Mouse (Mus musculus): ENCODE data around the gene Nipal1. TPM values are rescaled to one million over a fixed set of nuclear protein-coding genes. Genes with fewer than 3 reads are reported as not detected.

Nipal1 gene
- polyA plus RNA-seq, 1 experiment from 2014 or later, result 0.48 TPM

DNA sequence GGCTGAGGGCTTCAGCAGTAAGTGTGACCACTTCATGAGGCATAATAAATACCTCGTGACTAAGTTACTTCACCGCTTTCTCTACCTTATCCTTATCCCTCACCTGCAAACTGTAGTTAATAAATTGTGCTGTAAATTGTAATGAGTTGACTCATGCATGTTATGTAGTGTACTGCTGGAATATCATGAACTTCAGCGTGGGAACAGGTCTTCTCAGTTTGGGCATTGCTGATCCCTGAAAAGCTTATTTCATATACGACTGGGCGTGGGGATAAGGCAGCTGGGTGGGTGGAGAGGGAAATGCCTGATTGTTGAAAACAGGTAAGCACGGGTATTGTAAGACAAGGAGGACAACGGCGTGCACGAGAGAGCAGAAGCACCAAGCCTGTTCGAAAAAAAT is 599 bp upstream of the Nipal1 start:
- ATAC-seq (ENCODE audit: low FRiP score), result peak; percentile 21
- Histone ChIP-seq H3K9ac (peak overlapping the region; percentile 65), H3K27me3 (peaks cover 50% of the 10 kb centered on the region)

DNA sequence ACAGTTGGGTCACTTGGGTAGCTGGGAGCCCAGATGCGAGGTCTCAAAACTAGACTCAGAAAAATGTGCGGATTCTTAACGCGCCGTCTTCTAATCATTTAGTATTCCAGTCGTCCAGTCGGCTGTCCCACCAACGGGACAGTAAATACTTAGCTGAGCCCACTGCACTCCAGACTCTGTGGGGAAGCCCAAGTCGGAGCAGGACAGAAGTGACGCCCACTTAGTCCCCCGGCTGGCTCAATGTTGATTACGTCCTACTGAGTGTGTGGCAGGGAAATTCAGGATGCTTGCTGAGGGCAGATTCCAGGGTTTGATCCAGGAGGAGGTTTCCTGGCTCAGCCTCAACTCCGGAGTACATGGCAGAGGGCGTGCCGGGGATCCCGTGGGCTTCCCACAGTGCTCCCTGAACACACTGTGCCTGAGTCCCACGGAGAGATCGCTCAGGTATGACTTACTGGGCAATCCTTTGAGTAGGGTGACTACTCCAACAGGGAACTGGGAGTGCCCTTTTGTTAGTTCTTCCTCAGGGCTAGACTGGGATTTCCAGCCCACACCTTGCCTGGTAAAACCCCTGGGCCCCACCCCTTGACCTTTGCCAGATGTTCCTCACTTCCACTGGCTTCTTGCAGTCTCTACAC is 482 bp downstream of the Nipal1 start:
- H3K27ac ChIP-seq, result no peak overlapping the region
- peak; percentile 75 for ATAC-seq (ENCODE audit: low FRiP score)
- 9% methylated on average over 18 of the region's 18 CpGs for WGBS
- peaks cover 16% of the 10 kb centered on the region for H3K4me1 ChIP-seq (replicated peaks)
- H3K4me2 ChIP-seq, result peak overlapping the region; percentile 95
- H3K4me3 ChIP-seq, result peak overlapping the region; percentile 51
- H3K27me3 ChIP-seq, result peaks cover 50% of the 10 kb centered on the region
- H3K9ac ChIP-seq, result peak overlapping the region; percentile 65; the same call in 1 of the 2 replicates
- no peaks in the 10 kb centered on the region for H3K9me3 ChIP-seq
- H3K36me3 ChIP-seq, result no peaks in the 10 kb centered on the region

More for the DNA sequence above, 599 bp upstream of the Nipal1 start:
- Histone ChIP-seq H3K4me1 (replicated peaks) (peaks cover 16% of the 10 kb centered on the region), H3K4me3 (peak overlapping the region; percentile 51), H3K36me3 (no peaks in the 10 kb centered on the region), H3K9me3 (no peaks in the 10 kb centered on the region), H3K27ac (no peak overlapping the region), H3K4me2 (peak overlapping the region; percentile 95)
- 38% methylated on average over 10 of the region's 10 CpGs for WGBS

DNA sequence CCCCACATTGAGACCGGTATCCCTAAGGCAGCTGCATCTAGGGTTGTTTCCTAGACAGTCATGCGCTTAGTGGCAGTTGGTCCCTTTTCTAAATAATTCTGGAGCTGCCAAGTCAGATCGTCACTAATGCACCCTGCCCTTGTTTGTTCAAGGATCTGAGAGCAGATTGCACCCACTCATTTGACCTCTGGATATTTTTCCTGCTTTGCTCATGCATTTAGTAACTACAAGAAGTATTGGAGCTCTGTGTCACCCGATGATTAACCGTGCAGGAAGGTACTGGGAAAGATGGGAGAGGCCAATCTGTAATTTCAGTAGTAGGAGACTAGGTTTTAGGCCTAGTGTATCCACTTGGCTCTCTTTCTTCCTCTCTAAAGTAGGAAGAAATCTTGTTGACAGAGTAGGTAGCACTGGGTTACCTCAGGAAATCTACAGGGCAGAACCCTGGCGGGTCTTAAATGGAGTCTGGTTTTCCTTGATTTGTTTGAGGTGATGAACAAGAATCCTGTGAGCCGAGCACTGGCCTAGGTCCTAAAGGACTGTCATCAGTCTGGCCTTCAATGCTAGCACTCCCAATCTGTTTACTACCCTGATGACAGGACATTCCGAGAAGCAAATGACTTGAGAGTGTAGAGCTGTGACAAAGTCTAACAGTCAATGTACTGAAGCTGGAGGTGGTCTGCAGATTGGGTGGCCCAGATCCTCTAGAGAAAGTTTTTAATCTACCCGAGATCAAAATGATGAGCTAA is 1.6 kb downstream of the Nipal1 start:
- H3K27me3 ChIP-seq, result peaks cover 50% of the 10 kb centered on the region

DNA sequence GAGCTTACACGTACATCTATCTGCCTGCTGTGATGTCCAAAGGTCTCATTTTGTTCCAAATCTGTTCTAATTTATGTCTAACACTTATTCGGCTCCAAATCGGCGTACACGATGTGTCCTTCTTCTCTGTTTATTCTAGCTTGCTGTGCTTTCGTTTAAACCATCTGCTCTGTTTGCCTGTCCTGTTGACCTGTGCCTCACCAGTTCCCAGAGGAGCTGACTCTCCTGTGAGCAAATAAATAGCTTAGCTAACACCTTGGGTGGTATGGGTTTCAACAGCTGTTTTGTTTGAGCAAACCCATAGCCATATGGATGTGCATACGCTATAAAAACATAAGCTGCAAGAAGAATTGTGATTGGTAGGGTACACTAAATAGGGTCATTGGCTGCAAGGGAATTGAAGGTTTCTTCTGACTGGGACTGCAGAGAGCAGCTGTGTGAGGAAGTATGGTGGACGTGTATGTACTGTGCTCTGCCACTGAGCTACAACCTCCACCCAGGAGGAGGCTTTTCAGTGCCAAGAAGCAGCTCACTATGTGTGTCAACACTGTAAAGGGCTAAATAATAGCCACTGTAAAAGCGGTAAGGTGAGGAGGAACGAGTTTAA is 5.6 kb downstream of the Nipal1 start:
- WGBS, result 71% methylated on average over 10 of the region's 10 CpGs
- no peak overlapping the region for H3K27ac ChIP-seq

More for the DNA sequence above, 1.6 kb downstream of the Nipal1 start:
- H3K9me3 ChIP-seq, result no peaks in the 10 kb centered on the region
- no peak overlapping the region for H3K9ac ChIP-seq
- no peak overlapping the region for H3K27ac ChIP-seq
- no peak for ATAC-seq (ENCODE audit: low FRiP score)
- no peaks in the 10 kb centered on the region for H3K36me3 ChIP-seq
- WGBS, result 86% methylated on average over 9 of the region's 9 CpGs
- H3K4me2 ChIP-seq, result no peak overlapping the region
- no peak overlapping the region for H3K4me3 ChIP-seq
- H3K4me1 ChIP-seq (replicated peaks), result peaks cover 16% of the 10 kb centered on the region

DNA sequence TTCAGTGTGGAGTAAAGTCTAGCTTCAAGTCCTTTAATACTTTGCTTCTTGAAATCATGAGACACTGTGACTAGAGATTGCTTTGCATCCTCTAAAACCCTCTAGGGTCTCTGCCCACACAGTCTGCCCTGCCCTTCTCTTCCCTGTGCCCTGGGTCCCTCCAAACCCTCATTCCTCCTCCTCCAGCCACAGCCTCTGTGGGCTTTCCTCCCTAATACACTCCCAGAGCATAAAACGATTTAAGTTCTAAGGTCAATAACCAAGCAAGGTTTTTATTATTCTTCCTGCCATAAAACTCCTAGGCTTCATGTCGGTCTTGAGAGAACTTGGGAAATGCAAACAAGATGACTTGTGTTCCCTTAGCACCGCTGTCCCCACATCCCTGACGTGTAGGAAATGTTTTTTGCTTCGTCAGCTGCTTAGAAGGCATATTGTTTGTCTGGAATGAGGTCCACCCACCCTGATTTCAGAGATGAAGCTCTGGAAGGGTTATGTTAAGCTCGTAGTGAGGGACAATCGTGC is 8.7 kb downstream of the Nipal1 start:
- Histone ChIP-seq H3K4me3 (no peak overlapping the region), H3K4me2 (no peak overlapping the region), H3K27ac (no peak overlapping the region), H3K27me3 (no peaks in the 10 kb centered on the region; the same call in 1 of the 2 replicates), H3K9me3 (no peaks in the 10 kb centered on the region), H3K4me1 (replicated peaks) (no peaks in the 10 kb centered on the region), H3K36me3 (no peaks in the 10 kb centered on the region), H3K9ac (no peak overlapping the region)
- ATAC-seq (ENCODE audit: low FRiP score), result no peak
- 65% methylated on average over 7 of the region's 7 CpGs for WGBS

More for the DNA sequence above, 5.6 kb downstream of the Nipal1 start:
- Histone ChIP-seq H3K27me3 (peaks cover 21% of the 10 kb centered on the region), H3K9ac (no peak overlapping the region), H3K4me3 (no peak overlapping the region), H3K36me3 (no peaks in the 10 kb centered on the region), H3K4me2 (no peak overlapping the region), H3K4me1 (replicated peaks) (peaks cover 2% of the 10 kb centered on the region), H3K9me3 (no peaks in the 10 kb centered on the region)
- no peak for ATAC-seq (ENCODE audit: low FRiP score)

DNA sequence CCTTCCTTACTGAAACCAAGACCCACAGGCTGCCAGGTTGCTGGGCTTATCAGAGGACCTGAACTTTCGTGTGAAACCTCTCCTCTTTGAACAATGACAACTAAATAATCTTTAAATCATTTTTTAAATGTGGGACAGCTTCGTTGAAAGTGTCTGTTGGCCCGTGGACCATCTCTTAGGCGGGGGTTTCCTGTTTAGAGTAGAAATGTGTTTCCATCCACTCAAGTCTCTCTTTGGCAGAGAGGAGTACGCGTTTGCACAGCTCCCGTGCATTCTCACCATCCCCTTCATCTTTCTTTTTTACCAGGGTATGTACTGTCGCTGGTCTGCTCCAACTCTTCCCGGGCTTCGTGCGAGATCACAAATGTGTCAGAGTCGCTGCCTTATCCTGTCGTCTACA is 10.8 kb downstream of the Nipal1 start:
- no peak overlapping the region for H3K27ac ChIP-seq
- H3K4me2 ChIP-seq, result no peak overlapping the region
- no peak overlapping the region for H3K4me3 ChIP-seq
- no peaks in the 10 kb centered on the region for H3K4me1 ChIP-seq (replicated peaks)
- no peaks in the 10 kb centered on the region for H3K27me3 ChIP-seq
- H3K9ac ChIP-seq, result no peak overlapping the region
- no peaks in the 10 kb centered on the region for H3K9me3 ChIP-seq
- H3K36me3 ChIP-seq, result no peaks in the 10 kb centered on the region
- no peak for ATAC-seq (ENCODE audit: low FRiP score)
- WGBS, result 92% methylated on average over 13 of the region's 13 CpGs

DNA sequence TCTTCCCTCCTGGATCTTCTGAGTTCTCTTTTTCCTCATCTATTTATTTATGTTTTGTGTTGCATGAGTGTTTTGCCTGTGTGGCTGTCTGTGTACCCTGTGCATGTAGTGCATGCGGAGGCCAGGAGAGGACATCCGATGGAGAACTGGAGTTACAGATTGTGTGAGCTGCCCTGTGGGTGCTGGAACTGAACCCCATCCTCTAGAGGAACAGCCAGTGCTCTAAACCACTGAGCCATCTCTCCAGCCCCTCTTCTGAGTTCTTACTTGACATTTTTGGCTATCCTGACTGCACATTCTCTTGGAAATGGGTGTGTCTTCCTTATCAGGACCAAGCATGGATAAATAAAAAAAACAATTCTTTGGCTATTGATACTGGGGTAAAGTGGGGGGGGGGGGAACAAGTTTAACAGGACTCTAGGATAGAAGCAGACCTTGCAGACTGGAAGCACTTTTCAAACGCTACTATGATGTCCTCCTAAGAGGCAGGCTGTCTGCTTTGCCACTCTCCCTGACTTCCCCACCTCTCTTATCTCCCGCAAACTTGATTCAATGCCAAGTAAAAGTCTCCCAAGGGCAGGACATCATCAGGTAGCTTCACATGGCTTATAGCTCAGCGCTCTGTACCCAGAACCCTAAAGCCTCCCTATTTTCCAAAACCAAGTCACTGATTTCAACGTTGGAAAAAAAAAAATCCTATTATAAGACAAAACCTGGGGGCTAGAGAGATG is 13.6 kb downstream of the Nipal1 start:
- WGBS, result 90% methylated on average over 6 of the region's 6 CpGs
- Histone ChIP-seq H3K27me3 (no peaks in the 10 kb centered on the region), H3K27ac (no peak overlapping the region), H3K4me3 (no peak overlapping the region), H3K9me3 (no peaks in the 10 kb centered on the region), H3K4me2 (no peak overlapping the region), H3K9ac (no peak overlapping the region), H3K36me3 (no peaks in the 10 kb centered on the region), H3K4me1 (replicated peaks) (peaks cover 5% of the 10 kb centered on the region)
- no peak for ATAC-seq (ENCODE audit: low FRiP score)

DNA sequence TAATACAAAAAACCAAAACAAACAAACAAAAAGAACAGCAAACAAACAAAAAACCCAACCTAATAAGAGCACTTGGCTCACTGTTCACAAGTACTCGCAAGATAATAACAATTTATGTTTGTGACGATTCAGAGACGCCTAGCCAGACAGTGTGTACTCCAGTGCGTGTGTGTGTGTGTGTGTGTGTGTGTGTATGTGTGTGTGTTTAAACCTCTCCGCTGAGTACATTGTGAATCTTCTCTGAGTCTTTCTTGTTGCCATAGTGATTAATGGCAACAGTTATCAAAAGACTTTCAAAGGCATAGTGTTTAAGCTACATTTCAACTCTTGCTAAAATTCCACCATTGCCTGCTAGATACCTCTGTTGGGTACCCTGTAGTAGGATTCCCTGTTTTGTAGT is 16.5 kb downstream of the Nipal1 start:
- H3K4me1 ChIP-seq (replicated peaks), result peaks cover 5% of the 10 kb centered on the region
- WGBS, result 72% methylated on average over 5 of the region's 5 CpGs
- no peak overlapping the region for H3K4me3 ChIP-seq
- H3K27ac ChIP-seq, result no peak overlapping the region
- H3K9me3 ChIP-seq, result no peaks in the 10 kb centered on the region
- no peak overlapping the region for H3K9ac ChIP-seq
- H3K27me3 ChIP-seq, result no peaks in the 10 kb centered on the region
- no peak for ATAC-seq (ENCODE audit: low FRiP score)
- no peak overlapping the region for H3K4me2 ChIP-seq
- H3K36me3 ChIP-seq, result no peaks in the 10 kb centered on the region

DNA sequence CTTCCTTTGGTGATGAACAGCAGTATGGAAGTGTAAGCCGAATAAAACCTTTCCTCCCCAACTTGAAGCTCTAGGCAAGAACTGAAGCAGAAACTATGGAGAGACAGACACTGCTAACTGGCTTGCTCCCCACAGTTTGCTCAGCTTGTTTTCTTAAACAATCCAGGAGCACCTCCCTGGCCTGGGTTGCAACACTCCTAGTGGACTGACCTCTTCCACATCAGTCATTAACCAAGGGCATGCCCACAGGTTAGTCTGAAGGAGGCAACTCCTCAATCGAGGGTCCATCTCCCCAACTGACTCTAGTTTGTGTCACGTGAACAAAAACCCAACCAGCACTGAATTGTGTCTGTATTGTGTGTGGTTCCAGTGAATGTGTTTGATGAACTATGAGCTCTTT is 17.3 kb downstream of the Nipal1 start:
- Histone ChIP-seq H3K4me3 (no peak overlapping the region), H3K4me2 (no peak overlapping the region), H3K27me3 (no peaks in the 10 kb centered on the region), H3K4me1 (replicated peaks) (peaks cover 5% of the 10 kb centered on the region), H3K27ac (no peak overlapping the region), H3K36me3 (no peaks in the 10 kb centered on the region), H3K9me3 (no peaks in the 10 kb centered on the region), H3K9ac (no peak overlapping the region)
- no peak for ATAC-seq (ENCODE audit: low FRiP score)
- WGBS, result 56% methylated on average over 3 of the region's 3 CpGs

DNA sequence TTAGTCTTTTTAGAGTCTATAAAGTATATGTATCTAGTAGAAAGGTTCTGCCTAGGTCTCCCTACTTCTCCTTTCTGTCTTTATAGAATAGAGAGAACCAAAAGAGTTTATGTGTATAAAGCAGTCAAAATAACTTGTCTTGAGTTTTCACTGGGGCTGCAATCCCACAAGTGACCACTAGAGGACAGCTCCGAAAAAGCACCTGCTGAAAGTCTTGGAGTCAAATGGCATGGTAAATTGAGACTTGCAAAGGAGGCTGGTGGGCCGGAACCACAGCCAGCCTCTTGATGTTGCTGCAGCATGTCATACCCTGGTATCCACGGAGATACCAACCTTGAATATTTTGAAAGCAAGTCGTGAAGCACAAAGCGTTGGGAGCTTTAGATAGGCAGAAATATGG is 17.7 kb downstream of the Nipal1 start:
- Histone ChIP-seq H3K4me3 (no peak overlapping the region), H3K36me3 (no peaks in the 10 kb centered on the region), H3K4me2 (no peak overlapping the region), H3K27me3 (no peaks in the 10 kb centered on the region), H3K4me1 (replicated peaks) (peaks cover 5% of the 10 kb centered on the region), H3K9ac (no peak overlapping the region), H3K27ac (no peak overlapping the region), H3K9me3 (no peaks in the 10 kb centered on the region)
- WGBS, result 22% methylated on average over 5 of the region's 5 CpGs
- no peak for ATAC-seq (ENCODE audit: low FRiP score)

DNA sequence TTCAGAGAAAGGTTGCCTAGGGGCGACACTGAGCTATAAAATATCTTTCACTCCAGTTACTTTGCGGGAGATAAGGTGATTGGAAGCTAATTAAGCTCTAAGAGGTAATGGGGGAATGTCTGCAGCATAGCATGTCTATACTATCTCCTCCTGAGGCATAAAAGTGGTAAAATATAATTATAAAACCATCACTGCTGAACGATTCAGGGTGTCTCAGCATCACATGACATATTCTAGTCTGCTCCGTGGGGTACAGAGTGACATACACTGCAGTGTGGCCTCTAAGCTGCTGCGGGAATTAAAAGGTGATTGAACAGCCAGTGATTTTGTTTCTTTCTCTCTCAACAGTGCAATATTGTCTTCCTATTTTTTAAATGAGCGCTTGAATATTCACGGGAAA is 18.8 kb downstream of the Nipal1 start:
- Histone ChIP-seq H3K4me3 (no peak overlapping the region), H3K27me3 (no peaks in the 10 kb centered on the region), H3K4me1 (replicated peaks) (peaks cover 5% of the 10 kb centered on the region), H3K9ac (no peak overlapping the region), H3K4me2 (no peak overlapping the region), H3K27ac (peak overlapping the region; percentile 46; the same call in 1 of the 2 replicates), H3K36me3 (no peaks in the 10 kb centered on the region), H3K9me3 (no peaks in the 10 kb centered on the region)
- ATAC-seq (ENCODE audit: low FRiP score), result peak; percentile 76
- 69% methylated on average over 7 of the region's 7 CpGs for WGBS

DNA sequence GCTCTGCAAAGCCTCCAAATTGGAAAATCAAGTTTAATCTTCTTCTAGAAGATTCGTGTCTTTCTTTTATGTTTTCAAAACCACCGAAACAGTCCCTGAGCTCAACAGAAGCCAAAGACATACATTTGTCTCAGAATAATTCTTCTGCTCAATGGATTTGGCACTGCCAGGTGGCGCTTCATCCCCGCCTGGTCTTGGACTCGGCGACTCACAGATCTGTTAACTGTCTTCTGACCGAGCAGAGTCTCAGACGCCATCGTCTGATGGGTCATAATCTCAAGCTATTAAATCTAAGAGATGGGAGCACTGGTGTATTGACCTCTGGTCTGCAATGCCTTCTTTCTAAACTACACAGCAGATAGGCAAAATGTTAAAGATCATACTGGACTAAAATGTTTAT is 20.8 kb downstream of the Nipal1 start:
- no peak overlapping the region for H3K27ac ChIP-seq
- no peaks in the 10 kb centered on the region for H3K9me3 ChIP-seq
- ATAC-seq (ENCODE audit: low FRiP score), result no peak
- H3K27me3 ChIP-seq, result no peaks in the 10 kb centered on the region
- no peak overlapping the region for H3K4me2 ChIP-seq
- WGBS, result 94% methylated on average over 9 of the region's 9 CpGs
- peaks cover 5% of the 10 kb centered on the region for H3K4me1 ChIP-seq (replicated peaks)
- H3K9ac ChIP-seq, result no peak overlapping the region
- no peaks in the 10 kb centered on the region for H3K36me3 ChIP-seq
- no peak overlapping the region for H3K4me3 ChIP-seq

All from hindbrain, embryonic 13.5 days (tissue).